Mouse (Mus musculus) embryonic fibroblast, embryonic 13.5 days (primary cell): ENCODE measurements at regions not wholly inside any gene's neighbourhood (a gene's known extent, or its start where the extent isn't known, plus 50 kb on each side); places are given as distances from the start of the nearest gene placed in this dataset.

ENCODE experiments used
- CTCF ChIP-seq: IDR thresholded peaks from 2 replicates; pipeline ENCODE4 v1.5.1; 2011; ENCODE audit warnings: mild to moderate bottlenecking, control low read depth, low read length, moderate library complexity, borderline replicate concordance; ENCODE audit not compliant: insufficient read depth
- POLR2A ChIP-seq: IDR thresholded peaks from 2 replicates; pipeline ENCODE4 v1.6.1; 2011; ENCODE audit warnings: low read depth, mild to moderate bottlenecking, control low read depth, low read length, moderate library complexity

DNA sequence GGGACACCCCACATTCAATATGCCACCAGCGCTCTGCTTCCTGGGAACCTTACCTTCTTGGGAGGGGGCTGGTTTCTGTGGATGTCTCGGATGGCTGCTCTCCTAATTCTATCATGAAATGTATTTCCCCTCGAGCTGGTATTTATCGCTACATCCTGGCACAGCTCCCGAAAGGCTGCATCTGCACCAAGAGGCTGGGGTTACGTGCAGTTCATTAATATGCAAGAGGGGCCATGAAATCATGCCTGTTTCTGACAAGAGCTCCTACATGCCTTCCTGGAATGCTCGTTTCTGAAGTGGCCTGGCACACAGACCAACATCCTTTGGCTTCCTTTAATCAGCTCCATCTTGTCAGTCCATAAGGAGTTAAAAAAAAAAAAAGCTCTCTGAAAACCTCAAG is 96.2 kb upstream of the Smarca2 start:
- TF ChIP-seq CTCF (no peak), POLR2A (no peak)
